Mouse (Mus musculus) left cerebral cortex, postnatal 25 days (tissue): Measurements from ENCODE around the gene Rab32. TPM values are rescaled to one million over a fixed set of nuclear protein-coding genes. Genes with fewer than 3 reads are reported as not detected.
"Not testable (repeated sequence)": the region's sequence is repeated elsewhere in the genome, so short reads cannot be mapped to it uniquely, and the experiment has no call there.

Source experiments
- DNase-seq, 2 experiments: peaks; one replicate each; pipeline ENCODE4 v3.0.0; 2022; ENCODE audit warnings: low spot score in 2 of 2, mixed read lengths in 1 of 2
- intact Hi-C: fragments of 180-260 bp; cut with DNase I; formaldehyde crosslinking; loops from one replicate; pipeline ENCODE4 v1.15.1; 2025
- total RNA-seq, 2 experiments: library from RNA; stranded (reverse); gene quantifications; 2 replicates each; pipeline ENCODE4 v1.2.3; 2021

Rab32 gene
- 1 to 10 TPM; 1.6 to 1.9 TPM for total RNA-seq

- DNase-seq: peak; percentile 81 to 82
- intact Hi-C loops: loop anchor here (1.0 kb wide), 1 partner anchor 149 kb away; no protein-coding TSS in a partner anchor
These were observed at the start of gene Rab32 for GRCm38 (mm10) chr10:10557570-10558336. Gene Rab32 (minus strand): TSS chr10:10558265.

- DNase-seq: no peak
- intact Hi-C loops: no loop called here
These were observed 42.7 kb upstream of the Rab32 start for GRCm38 (mm10) chr10:10600771-10601170.

- DNase-seq: peak in 1 of 2 experiments; percentile 6
- intact Hi-C loops: not testable (repeated sequence)
These were observed 39.4 kb upstream of the Rab32 start for GRCm38 (mm10) chr10:10597495-10597894.

- intact Hi-C loops: no loop called here
- no peak for DNase-seq
These were observed 22.7 kb upstream of the Rab32 start for GRCm38 (mm10) chr10:10580811-10581210.

- no peak for DNase-seq
- intact Hi-C loops: no loop called here
These were observed 21.8 kb upstream of the Rab32 start for GRCm38 (mm10) chr10:10579821-10580220.

- DNase-seq: no peak
- intact Hi-C loops: loop anchor here (1.0 kb wide), 1 partner anchor 150 kb away; no protein-coding TSS in a partner anchor
These were observed 259 bp upstream of the Rab32 start for GRCm38 (mm10) chr10:10558337-10558711.

GRCm38 (mm10) chr10:10557085-10557484, 980 bp downstream of the Rab32 start:
- intact Hi-C loops: no loop called here
- no peak for DNase-seq

GRCm38 (mm10) chr10:10555676-10556075, 2.4 kb downstream of the Rab32 start:
- no peak for DNase-seq
- intact Hi-C loops: no loop called here

- intact Hi-C loops: no loop called here
- peak in 1 of 2 experiments; percentile 18 for DNase-seq
These were observed 2.8 kb downstream of the Rab32 start for GRCm38 (mm10) chr10:10555221-10555620.

- DNase-seq: no peak
- intact Hi-C loops: no loop called here
These were observed 7.9 kb downstream of the Rab32 start for GRCm38 (mm10) chr10:10550134-10550533.

GRCm38 (mm10) chr10:10546623-10547022, 11.4 kb downstream of the Rab32 start:
- DNase-seq: peak in 1 of 2 experiments; percentile 42

GRCm38 (mm10) chr10:10544955-10545354, 13.1 kb downstream of the Rab32 start:
- intact Hi-C loops: no loop called here

More at GRCm38 (mm10) chr10:10546623-10547022, 11.4 kb downstream of the Rab32 start:
- intact Hi-C loops: no loop called here

More at GRCm38 (mm10) chr10:10544955-10545354, 13.1 kb downstream of the Rab32 start:
- peak in 1 of 2 experiments; percentile 43 for DNase-seq

Other genes starting within 250 kb of the Rab32 start
- gene Adgb, start 85.9 kb downstream of the Rab32 start, total RNA-seq: under 1 TPM; 0.23 to 0.25 TPM
- gene Gm10944, start 123.1 kb upstream of the Rab32 start, total RNA-seq: not detected